Mouse (Mus musculus) thymus, adult 2 months (tissue): ENCODE data around the gene Edaradd.

Experiments
- CTCF ChIP-seq: fragments of 200-500 bp; IDR thresholded peaks from 2 replicates; pipeline ENCODE4 v1.5.1; 2012; ENCODE audit warnings: mild to moderate bottlenecking, control low read depth, low read length, moderate library complexity, borderline replicate concordance; ENCODE audit not compliant: control insufficient read depth, poor library complexity, insufficient read depth; ENCODE audit errors: extremely low read depth
- POLR2A ChIP-seq: fragments of 200-500 bp; IDR thresholded peaks from 2 replicates; pipeline ENCODE4 v1.6.1; 2012; ENCODE audit warnings: mild to moderate bottlenecking, low read length, control low read depth, moderate library complexity; ENCODE audit not compliant: control insufficient read depth, poor library complexity, insufficient read depth; ENCODE audit errors: extremely low read depth

- TF ChIP-seq CTCF: no peak
- no peak for TF ChIP-seq POLR2A
These were observed 42.0 kb upstream of the Edaradd start for GRCm38 (mm10) chr13:12562256-12562655.
